Mouse (Mus musculus): Measurements from ENCODE around the gene Hmox1. TPM values are rescaled to one million over a fixed set of nuclear protein-coding genes. Genes with fewer than 3 reads are reported as not detected.

Gene Hmox1
- polyA plus RNA-seq, 1 experiment from 2014 or later: 19.9 TPM

Other genes with a start within 250 kb of the Hmox1 start
- not detected in 2 replicates for gene Isx, start 220.4 kb upstream of the Hmox1 start, polyA plus RNA-seq (2016; fragmentation: Nextera tagmentation; extraction: Ambion mirVana)
- gene Hmgxb4, start 100.3 kb upstream of the Hmox1 start, polyA plus RNA-seq (2016; fragmentation: Nextera tagmentation; extraction: Ambion mirVana): 42.6 and 45.1 TPM in 2 replicates
- 32.5 and 36.5 TPM in 2 replicates for gene Tom1, start 59.9 kb upstream of the Hmox1 start, polyA plus RNA-seq (2016; fragmentation: Nextera tagmentation; extraction: Ambion mirVana)
- 235 and 294 TPM in 2 replicates for gene Mcm5, start 15.9 kb downstream of the Hmox1 start, polyA plus RNA-seq (2016; fragmentation: Nextera tagmentation; extraction: Ambion mirVana)
- gene Rasd2, start 120.3 kb downstream of the Hmox1 start, polyA plus RNA-seq (2016; fragmentation: Nextera tagmentation; extraction: Ambion mirVana): 0.11 and 0.41 TPM in 2 replicates